Mouse (Mus musculus): Measurements from ENCODE around the gene Prss36.

- TF ChIP-seq CTCF (IDR thresholded peaks at IDR 0.05; ENCODE audit: low read depth), result no peak
- TF ChIP-seq EP300 (IDR thresholded peaks at IDR 0.05; ENCODE audit: low read depth), result no peak
Observed at GRCm38 (mm10) chr7:127915293-127915692, 31.2 kb downstream of the Prss36 start.

Measured in liver, postnatal 0 days (tissue).